Mouse (Mus musculus) gastrocnemius, postnatal 25 days (tissue): ENCODE results near the gene Accs. TPM values are rescaled to one million over a fixed set of nuclear protein-coding genes. Genes with fewer than 3 reads are reported as not detected.

Experiments
- DNase-seq: peaks from one replicate; pipeline ENCODE4 v3.0.0; 2022
- total RNA-seq, 2 experiments: library from RNA; stranded (reverse); gene quantifications; 1 replicate in 1 of 2; 2 replicates in 1 of 2; pipeline ENCODE4 v1.2.3; 2021

The Accs gene
- total RNA-seq, 2 experiments from 2014 or later = 2.3 to 4.1 TPM

- no peak for DNase-seq
These were observed 55.4 kb downstream of the Accs start for GRCm38 (mm10) chr2:93794375-93794774.

- DNase-seq = peak; percentile 67
These were observed 57.9 kb downstream of the Accs start for GRCm38 (mm10) chr2:93791516-93792499.

GRCm38 (mm10) chr2:93790798-93791345 lies 58.9 kb downstream of the Accs start:
- DNase-seq = no peak

GRCm38 (mm10) chr2:93788557-93788956 lies 61.2 kb downstream of the Accs start:
- DNase-seq = no peak

- DNase-seq = peak; percentile 31
These were observed 63.6 kb downstream of the Accs start for GRCm38 (mm10) chr2:93786175-93786574.

GRCm38 (mm10) chr2:93785432-93785798 lies 64.3 kb downstream of the Accs start:
- DNase-seq = no peak

- DNase-seq = no peak
These were observed 64.9 kb downstream of the Accs start for GRCm38 (mm10) chr2:93784721-93785431.

- DNase-seq = no peak
These were observed 65.7 kb downstream of the Accs start for GRCm38 (mm10) chr2:93783926-93784539.

Other genes starting within 250 kb of the Accs start
- gene Alx4, start 207.6 kb downstream of the Accs start, total RNA-seq = under 1 TPM; 0.33 to 0.56 TPM
- 10 to 100 TPM; 30.7 to 34.6 TPM for gene Ext2, start 27.4 kb downstream of the Accs start, total RNA-seq
- gene Accsl, start 19.2 kb upstream of the Accs start, total RNA-seq = not detected
- 1 to 10 TPM; 8.3 to 8.8 TPM for gene Gm13889, start 107.3 kb upstream of the Accs start, total RNA-seq
- not detected for gene Gm27027, start 146.4 kb upstream of the Accs start, total RNA-seq
- 10 to 100 TPM; 54.2 to 59.3 TPM for gene Alkbh3, start 160.9 kb upstream of the Accs start, total RNA-seq